Mouse (Mus musculus) right cerebral cortex, postnatal 25 days (tissue): Measurements from ENCODE around the gene Kansl1l.
A peak's percentile ranks its signal among the peaks of the same experiment; 100 is the strongest.
"Not testable (repeated sequence)": the region's sequence is repeated elsewhere in the genome, so short reads cannot be mapped to it uniquely, and the experiment has no call there.

ENCODE experiments used
- DNase-seq: peaks from one replicate; pipeline ENCODE4 v3.0.0; 2022

Gene Kansl1l

DNA sequence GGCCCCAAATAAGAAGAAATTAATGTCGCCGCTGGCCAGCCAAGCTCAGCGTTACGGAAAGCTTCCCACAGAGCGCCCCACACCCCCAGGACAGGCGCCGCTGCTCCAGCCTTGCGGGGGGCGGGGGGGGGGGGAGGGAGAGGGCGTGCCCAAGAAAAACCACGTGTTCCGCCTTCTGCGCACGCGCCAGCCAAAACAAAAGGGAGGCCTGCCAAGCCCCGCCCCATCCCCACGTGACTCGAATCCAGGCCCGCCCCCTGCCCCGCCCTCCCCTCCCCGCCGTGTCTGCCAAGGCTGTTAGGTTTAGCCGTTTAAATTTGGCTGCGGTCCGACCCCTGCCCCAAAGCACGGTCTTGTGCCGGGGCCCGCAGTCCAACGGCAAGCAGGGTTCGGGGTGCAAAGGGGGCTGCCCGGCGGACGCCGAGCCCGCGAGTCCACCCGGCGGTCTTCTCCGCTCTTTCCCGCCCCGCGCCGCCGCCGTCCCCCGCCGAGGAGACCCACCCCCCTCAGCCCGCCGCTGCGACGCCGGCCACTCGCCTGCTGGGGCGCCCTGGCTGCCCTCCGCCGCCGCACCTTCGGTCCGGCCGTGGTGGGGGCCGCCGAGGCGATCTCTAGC is 417 bp downstream of the Kansl1l start:
- DNase-seq: peak; percentile 91

DNA sequence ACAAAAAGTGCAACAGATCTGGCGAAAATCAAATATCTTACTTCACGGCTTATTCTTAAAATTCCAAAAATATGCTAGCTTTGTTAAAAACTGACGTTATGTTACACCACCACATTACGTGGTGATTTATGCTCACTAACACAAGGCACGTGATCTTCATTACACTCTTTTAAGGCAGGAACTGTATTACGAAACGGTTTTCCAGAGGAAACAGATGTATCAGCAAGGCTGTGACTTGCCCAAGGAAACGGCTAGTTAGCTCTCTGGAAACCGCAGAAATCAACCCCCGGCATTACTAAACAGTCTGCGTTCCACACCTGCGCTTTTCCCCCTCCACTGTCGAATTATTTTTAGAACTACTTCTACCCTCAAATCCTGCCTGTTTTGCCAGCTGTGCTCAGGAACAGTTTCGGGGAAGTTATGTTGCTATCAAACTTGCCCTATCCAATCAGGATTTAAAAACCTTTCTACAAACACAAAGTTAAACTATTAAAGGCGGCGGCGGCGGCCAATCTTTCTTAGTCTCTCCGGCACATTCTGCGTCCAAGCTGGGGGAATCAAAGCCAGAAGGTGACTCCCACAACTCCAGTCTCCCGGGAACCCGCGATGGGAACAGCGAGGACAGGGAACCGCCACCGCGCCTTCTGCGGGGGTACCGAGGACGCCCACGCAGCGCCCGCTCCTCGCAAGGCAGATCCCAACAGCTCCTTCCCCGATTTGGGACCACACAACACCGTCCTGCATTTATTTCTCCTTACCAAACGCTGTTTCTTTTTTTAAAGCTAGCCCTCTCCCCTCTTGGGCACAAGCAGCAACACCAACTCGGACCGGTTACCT is 1.2 kb downstream of the Kansl1l start:
- DNase-seq: peak; percentile 64

DNA sequence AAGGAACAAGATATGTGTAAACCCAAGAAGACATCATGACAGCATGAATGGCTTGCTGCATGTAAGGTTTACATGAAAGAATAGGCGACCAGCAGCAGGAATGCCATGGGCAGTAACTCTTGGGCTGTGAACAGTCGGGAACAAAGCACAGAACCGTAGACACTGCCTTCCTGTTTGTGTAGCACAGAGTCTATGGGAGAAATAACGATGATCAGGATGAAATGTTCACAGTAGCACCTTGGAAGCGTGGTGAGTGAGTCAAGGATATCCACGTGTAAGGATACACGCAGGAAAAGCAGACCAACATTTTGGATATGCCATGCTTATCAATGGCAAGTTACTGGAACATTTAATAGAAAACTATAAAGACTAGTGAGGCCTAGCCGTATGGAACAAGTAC is 2.6 kb downstream of the Kansl1l start:
- no peak for DNase-seq

DNA sequence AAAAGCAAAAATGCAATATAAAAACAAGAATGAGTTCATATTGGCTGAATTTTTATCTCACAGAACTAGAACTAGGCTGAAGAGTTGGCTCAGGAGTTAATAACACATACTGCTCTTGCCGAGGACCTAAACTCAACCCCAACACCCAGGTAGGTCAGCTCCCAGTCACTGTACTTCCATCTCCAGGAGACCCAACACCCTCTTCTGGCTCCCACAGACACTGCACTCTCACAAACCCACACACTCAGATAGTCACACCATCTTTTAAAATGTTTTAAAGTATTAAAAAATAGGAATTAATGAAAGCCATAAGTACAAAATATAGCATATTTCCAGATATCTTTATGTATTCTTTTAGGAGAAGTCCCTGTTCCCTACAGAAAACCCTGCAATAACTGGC is 4.2 kb downstream of the Kansl1l start:
- no peak for DNase-seq

DNA sequence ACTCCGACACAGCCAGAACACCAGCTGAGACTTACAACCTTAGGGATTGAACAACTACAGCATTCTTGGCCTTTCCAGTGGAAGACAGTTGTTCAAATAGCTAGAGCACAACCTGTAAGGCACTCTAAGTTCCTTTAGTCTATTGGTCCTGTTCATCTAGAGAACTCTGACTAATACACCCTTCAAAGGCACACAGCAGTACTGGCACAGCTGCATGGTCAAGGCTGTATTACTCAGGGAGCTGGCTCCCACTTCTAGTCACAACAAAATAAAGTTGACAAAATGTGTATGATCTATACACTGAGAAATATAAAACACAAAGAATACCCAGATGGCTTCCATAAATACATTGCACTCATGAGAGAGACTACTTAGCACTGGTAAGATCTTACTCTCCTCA is 10.5 kb downstream of the Kansl1l start:
- DNase-seq: no peak

DNA sequence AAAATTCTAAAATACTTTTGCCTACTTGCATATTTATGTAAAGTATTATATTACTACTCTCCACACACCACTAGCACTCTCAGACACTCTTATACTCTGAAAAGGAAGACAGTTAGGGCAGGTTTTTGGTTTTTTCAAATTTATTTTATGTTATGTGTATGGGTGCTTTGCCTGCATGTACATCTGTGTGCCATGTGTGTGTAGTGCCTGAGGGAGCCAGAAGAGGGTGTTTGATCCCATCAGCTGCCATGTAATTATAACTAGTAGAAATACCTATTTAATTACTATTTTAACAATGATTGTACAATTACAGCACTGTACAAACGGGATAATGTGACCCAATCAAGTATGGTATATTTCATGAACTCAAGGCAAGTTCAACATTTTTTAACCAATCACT is 12.0 kb downstream of the Kansl1l start:
- no peak for DNase-seq

DNA sequence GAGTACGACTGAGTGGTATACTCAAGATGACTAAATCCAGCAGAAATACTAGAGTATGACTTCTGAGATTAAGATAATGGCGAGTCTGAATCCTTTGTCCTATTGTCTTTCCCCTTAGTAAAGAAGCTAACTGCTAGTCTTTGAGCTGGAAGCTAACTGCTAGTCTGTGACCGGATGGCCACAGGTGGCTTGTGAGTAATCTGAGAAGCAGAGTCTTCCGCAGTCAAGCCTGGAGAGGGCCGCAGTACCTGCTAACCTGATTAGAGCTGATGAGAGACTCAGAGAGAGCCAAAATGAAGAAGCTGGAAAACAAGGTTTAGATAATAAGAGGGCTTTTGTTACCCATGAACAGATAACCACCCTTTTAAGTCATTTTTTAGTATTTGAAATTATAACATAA is 12.7 kb downstream of the Kansl1l start:
- DNase-seq: no peak

DNA sequence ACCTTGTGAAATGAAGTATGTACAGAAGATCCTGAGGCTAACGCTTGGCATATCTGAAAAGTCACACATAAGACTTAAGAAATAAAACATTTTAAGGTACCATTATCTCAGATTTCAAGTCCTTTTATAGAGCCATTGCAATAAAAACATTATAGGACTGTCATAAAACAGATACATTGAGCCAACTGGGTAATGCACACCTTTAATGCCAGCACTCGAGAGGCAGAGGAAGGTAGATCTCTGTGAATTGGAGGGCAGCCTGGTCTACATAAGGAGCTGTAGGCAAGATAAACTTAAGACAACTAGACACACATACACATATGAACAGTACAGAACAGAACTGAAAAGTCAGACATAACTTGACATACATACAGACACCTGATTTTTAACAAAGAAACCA is 19.4 kb downstream of the Kansl1l start:
- DNase-seq: no peak

DNA sequence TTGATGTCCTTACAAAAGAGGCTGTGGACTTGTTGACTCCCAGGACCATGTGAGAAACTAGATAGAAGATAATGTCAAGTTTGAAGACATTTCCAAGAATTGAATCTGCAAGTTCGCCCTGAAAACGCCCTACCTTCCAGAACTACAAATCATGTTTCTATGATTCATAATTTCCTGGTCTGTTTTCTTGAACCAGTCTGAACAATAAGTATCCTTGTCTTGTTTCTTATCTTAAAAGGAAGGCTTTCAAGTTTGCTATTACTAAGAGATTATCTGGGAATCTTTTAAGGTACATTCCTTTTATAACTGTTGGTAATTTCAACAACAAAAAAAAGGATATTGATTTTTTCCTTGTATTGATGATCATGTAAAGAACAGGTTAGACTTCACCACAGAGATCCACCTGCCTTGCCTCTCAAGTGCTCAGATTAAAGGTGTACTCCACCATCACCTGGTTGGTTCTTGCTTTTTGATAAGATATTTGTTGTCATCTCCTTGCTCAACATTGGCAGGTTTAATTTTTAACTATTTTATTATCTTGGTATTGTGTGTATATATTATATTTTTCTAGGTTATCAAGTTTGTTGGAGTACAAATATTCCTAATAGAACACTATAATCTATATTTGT is 24.4 kb downstream of the Kansl1l start:
- DNase-seq: no peak

DNA sequence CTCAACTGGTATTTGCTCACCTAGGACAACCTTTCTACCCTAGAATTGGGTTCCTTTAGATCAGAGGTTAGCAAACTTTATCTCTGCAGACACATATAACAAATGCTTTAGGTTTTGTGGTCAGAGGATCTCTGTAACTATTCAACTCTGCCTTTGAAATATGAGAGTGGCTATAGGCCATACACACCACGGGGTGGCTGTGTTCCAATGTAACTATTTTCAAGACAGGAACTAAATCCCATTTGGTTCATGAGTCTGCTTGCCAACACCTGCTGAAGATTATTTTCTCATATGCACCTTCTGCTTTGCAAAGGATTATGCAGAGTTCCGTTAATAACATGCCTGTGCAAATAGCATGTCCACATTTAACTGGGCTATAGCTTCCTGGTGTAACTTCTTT is 35.1 kb downstream of the Kansl1l start:
- no peak for DNase-seq

DNA sequence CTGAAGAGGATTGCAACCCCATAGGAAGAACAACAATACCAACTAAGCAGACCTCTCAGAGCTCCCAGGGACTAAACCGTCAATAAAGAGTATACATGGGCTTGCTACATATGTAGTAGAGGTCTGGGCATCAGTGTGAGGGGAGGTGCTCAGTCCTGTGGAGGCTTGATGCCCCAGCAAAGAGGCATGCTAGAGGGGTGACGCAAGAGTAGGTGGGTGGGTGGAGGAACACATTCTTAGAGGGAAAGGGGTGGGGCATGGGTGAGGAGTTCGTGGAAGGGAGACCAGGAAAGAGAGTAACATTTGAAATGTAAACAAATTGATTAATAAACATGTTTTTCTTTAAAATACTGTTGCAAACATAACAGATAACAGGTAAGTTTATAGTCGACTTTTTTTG is 36.3 kb downstream of the Kansl1l start:
- DNase-seq: no peak

DNA sequence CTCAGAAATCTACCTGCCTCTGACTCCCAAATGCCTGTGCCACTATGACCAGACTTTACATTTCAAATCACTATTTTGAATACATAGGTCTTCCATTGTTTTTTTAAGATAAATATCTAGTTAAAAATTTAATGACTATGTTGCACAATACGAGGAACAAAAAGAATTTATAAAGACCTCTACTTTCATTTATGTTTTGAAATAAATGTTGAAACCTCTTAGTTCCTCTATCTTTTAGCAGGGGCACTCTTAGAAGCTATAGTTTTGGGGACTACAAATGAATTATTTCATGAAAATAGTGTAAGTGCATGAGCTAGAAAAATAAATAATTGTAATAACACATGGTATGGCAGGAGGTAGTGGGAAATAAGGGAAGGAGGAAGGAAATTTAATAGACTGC is 38.6 kb downstream of the Kansl1l start:
- no peak for DNase-seq

DNA sequence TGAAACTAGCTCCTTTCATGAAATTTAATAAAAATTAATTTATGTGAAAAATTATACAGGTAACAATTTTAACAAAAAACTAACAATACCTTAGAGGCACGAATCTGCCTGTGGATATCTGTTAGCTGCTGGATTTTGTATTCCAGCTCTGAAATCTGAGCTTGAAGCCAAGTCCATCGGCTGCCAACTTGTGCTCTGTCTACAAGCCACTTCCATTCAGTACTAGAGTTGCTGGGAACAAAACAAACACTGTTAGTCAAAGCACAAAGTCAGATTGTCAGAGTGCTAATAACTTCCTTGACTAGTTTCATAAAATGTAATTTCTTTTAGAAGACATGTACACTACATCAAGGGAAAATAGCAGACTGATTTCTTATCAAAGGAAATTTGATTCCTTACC is 39.5 kb downstream of the Kansl1l start:
- DNase-seq: no peak

DNA sequence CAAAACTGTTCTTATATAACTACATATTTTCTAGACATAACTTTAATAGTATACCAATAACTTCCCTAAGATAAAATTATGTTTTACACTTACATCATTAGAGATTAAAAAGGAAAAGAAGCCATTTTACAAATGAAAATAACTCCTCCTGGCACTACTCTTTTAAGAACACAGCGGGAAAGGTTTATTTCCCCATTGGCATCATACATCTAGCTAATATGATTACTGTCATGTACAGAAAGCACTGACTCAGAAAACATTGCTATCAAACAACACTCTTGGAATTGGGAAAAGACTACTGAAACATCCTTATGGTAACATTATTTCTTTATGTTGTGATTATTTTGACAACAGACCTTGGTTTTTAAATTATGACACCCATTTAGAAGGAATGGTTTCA is 48.6 kb downstream of the Kansl1l start:
- DNase-seq: no peak

DNA sequence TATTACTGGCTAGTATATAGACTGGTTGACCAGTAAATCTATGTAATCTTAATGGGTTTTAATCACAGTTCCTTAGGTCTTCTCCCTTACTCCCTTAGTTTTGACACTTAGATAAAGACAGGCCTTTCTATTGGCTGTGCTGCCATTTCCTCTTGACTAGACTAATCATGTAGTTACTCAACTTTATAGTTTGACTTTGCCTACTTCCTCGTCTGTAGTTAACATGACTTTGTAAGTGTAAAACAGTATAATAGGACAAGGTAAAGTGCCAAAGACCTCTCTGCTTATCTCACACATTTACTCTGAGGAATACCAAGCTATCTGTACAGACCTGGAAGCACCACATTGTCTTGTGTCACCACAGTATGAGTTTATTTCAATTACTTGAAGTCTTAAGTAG is 86.8 kb downstream of the Kansl1l start:
- DNase-seq: no peak

DNA sequence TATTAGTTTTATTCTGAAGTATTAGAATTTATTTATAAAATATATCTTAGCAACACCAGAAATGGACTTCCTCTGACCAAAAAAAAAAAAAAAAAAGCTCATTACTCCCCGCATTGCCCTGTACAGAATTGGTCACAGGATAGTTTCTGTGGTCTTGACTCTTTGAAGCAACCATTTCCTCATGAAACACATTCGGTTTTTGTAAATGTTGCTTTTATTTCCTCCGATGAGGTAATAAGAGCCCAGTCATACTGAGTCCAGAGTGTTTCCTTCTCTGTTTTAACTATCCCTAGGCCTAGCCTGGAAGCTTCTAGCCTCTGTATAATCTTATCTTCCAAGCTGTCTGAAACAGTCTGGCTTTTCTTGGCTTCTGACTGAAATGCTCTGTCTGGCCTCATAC is 104.5 kb downstream of the Kansl1l start:
- DNase-seq: no peak

DNA sequence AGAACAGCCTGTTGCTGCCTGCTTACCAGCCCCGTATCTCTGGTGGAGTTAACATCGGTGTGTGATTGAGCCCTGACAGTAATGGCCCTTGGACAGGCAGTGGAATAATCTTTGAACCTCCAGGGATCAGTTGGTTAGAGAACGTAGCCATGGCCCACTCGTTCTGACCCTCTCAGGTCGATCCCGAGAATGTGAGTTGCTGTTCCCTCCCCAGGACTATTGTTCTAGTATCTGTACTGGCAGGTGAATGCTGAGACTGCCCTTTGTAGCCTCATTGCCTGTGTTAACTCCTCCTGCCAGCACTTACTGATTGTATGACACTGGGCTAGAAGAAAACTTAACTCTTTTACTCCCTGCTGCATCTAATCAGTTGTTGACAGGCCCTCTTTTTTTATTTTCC is 112.8 kb downstream of the Kansl1l start:
- no peak for DNase-seq

DNA sequence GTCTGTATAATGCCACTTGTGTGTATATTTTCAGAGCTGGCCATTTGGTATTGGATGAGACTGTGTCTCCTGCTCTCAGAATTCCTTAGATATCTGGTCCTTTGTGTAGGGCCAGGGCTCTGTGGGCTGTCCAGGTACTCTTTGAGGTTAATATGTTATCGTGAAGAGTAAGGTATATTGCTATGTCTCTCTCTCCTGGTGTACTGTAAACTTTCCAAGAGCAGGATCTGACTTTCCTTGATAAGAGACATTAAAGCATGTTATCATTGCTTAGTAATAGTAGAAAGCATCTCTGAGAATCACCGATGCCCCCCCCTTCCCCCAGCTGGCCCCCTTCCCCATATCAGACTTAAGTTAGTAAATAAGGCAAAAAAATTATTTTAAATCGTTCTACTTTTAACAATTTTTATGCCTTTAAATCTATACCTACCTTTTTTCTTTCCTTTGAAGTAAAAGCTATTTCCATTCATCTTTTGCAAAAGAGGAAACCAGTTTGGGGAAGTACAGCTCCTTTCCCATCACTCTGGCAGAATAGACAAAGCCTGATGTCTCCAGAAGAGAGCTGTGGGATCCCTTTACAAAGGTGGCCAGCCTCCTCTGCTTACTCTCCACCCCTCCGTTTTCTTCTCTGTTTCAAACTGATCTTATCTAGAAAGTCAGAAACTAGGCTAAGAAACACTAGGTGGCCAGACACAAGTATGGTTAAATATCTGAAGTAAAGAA is 114.6 kb downstream of the Kansl1l start:
- DNase-seq: no peak

DNA sequence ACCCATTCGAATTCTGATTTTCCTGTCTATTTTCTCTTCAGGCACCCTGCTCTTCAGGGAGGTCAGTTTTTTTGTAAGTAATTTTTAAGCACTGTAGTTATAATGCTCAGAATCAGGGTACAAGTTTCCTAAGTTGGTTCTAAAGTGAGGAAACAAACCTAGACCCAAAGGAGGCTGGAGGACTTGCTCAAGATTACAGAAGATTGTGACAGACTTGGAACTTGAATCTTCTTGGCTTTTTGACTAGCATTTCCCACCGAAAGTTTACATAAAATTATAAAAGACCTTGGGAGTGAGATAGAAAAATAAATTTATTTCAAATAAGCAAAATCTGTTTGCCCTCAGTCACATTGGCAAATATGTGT is 115.8 kb downstream of the Kansl1l start:
- no peak for DNase-seq

DNA sequence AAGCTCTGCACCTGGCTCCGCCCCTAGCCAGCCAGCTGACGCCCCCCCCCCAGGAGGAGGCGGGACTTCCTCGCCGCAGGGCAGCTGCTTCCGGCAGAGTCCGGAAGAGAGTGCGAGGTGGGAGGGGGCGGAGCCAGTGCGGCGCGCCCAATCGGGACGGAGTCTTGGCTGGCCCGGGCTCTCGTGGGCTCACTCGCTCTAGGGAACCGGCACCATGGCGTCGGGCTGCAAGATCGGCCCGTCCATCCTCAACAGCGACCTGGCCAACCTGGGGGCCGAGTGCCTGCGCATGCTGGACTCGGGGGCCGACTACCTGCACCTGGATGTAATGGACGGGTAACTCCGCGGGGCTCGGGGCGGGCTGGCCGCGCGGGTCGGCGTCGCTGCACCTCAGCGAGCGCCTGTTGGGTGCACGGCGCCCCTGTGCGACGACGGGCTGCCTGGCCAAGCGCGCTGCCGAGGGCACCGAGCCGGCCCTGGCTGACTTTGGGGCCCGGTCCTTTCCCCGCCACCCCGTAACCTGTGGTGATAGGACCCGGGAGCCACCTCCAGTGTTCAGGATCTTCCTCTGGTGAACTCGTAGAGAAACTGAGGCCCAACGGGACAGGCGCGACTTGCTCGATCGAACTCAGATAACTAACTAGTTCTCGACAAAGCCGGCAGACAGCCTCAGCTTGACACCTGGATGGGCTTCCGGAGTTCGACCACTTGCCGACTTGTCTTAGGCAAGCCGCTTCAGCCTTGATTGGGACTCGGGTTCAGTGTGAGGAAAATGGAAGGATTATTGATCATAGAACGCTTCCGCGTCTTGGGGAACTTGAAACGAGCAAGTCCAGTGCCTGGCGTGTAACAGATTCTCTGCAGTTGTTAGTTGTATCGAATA is 116.4 kb downstream of the Kansl1l start, which contains the start of gene Rpe:
Gene Rpe (plus strand): TSS at position 139 of the 883 bp plus-strand sequence.
- DNase-seq: peak; percentile 93

DNA sequence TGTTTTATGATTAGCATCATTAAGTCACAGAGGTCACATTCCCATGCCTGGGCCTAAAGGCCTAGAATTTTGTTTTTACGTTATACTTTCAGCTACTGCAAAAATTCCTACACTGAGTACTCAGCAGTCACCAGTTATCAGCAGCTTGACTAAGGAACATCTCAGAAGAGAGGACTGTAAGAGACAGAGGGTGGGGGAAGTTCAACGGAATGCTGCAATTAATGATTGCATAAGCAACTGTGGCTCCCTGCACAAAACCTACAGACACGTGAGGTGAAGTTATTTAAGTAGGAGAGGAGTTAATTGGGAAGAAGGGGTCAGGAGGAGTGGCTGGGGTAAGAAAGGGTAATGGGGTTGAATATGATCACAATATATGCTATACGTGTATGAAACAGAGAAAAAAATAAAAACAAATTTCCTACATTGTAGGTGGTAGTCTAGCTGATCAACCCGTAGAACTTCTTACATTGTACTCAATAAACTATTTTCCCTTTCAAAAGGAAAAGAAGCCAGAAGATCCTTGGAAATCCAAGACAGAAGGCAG is 117.1 kb downstream of the Kansl1l start:
- DNase-seq: no peak

DNA sequence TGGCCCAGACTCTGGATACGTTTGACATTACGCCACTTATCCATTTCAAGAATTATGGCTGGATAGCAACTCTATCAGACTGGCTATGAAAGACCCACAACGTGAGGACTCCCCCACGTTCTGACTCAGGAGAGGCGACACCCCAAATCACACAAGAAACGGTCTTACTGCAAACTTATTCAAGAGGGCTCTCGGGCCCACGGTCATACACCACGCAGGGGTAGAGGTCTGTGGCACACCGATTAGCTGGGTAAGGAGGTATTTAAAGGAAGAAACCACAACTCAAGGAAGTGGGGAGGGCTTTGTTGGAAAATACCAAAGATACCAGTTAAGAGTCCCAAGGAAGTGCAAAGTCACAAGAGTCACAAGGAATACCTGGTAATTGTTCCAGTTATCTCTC is 117.7 kb downstream of the Kansl1l start:
- not testable (repeated sequence) for DNase-seq
